Mouse (Mus musculus) midbrain, embryonic 13.5 days (tissue): ENCODE measurements around the gene Zfp14. TPM values are rescaled to one million over a fixed set of nuclear protein-coding genes. Genes with fewer than 3 reads are reported as not detected.

Experiments
- ATAC-seq: fragments of 200-750 bp; cut with Nextera tagmentation; 2 replicates; pipeline ENCODE4 v1.8.0; 2017; ENCODE audit warnings: mild to moderate bottlenecking, moderate TSS enrichment, moderate library complexity
- H3K27ac ChIP-seq: fragments of 300-500 bp; sonication (generic); 2 replicates; pipeline ENCODE4 v1.5.1; 2015; ENCODE audit warnings: inconsistent platforms, mild to moderate bottlenecking, moderate library complexity
- H3K27me3 ChIP-seq: fragments of 300-500 bp; sonication (generic); 2 replicates; pipeline ENCODE4 v1.6.1; 2015; ENCODE audit warnings: mild to moderate bottlenecking, inconsistent platforms
- H3K36me3 ChIP-seq: fragments of 300-500 bp; sonication (generic); 2 replicates; pipeline ENCODE4 v1.6.1; 2015; ENCODE audit warnings: mild to moderate bottlenecking, inconsistent platforms
- H3K4me1 ChIP-seq: fragments of 300-500 bp; sonication (generic); replicated peaks from 2 replicates; pipeline ENCODE4 v1.6.1; 2015; ENCODE audit warnings: inconsistent platforms
- H3K4me2 ChIP-seq: fragments of 300-500 bp; sonication (generic); replicated peaks from 2 replicates; pipeline ENCODE4 v1.6.1; 2015; ENCODE audit warnings: moderate library complexity, mild to moderate bottlenecking, inconsistent platforms
- H3K4me3 ChIP-seq: fragments of 300-500 bp; sonication (generic); replicated peaks from 2 replicates; pipeline ENCODE4 v1.5.1; 2015; ENCODE audit warnings: mild to moderate bottlenecking, inconsistent platforms
- H3K9ac ChIP-seq: fragments of 300-500 bp; sonication (generic); replicated peaks from 2 replicates; pipeline ENCODE4 v1.6.1; 2015; ENCODE audit warnings: mild to moderate bottlenecking, inconsistent platforms
- H3K9me3 ChIP-seq: fragments of 300-500 bp; sonication (generic); 2 replicates; pipeline ENCODE4 v1.6.1; 2016; ENCODE audit warnings: mild to moderate bottlenecking, inconsistent platforms
- WGBS: fragments of 180-500 bp; shearing (Covaris S2); methylation state at CpG from one replicate; pipeline ENCODE4 v1.1.7; 2015; 5-methylcytosine and 5-hydroxymethylcytosine counted together
- polyA plus RNA-seq: library from polyadenylated mRNA; unstranded; fragments of >200 nt; fragmentation: Nextera tagmentation; extraction: Ambion mirVana; gene quantifications from 2 replicates; pipeline ENCODE4 v1.2.1, GENCODE M21; 2015

Zfp14 gene
- polyA plus RNA-seq, 1 experiment from 2014 or later: 12.5 TPM

DNA sequence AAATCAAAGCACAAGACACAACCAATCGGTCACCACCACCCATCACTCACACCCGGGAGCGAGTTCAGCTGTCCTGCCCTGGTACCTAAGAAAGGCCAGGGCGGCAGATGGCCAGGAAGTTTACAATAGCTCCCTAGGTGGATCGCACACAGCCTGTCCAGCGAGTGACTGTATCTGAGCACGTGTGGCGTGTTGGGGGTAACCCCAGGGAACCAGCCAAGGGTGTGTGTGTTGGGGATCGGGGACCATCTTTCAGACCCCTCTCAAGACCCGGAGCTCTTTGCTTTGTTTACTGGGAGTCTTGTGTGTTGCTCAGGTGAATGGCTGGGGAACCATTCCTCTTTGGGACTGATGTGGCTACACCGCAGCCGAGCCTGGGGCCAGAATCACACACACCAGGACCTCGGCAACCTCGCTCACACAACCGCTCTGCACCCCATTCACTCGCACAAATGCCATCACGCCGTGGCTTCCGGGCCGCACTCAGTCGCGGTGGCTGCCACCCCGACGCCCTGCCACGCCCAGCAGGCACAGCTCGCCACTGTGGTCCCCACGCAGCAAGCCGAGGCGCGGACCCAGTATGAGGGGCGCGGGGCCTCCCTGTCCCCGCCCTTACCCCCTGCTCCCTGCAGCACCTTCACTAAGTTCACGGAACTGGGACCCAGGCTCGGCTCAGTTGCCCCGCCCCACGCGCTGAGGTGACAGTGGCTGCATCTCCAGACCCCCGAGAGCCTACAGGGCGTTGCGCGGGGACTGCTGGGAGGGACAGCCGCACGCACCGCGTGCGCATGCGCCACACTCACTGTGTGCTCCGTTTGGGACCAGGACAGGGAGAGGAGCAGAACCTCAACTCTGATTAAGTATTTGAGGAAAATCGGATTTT is 21.2 kb upstream of the Zfp14 start, which contains the start of gene Zfp82:
Gene Zfp82 (minus strand): TSS at position 755 of the 883 bp plus-strand sequence.
- peak; percentile 96 for ATAC-seq
- Histone ChIP-seq H3K4me3 (peak within 1 kb of the TSS; percentile 89), H3K9me3 (no peaks in the 10 kb centered on the region), H3K4me2 (peak within 1 kb of the TSS; percentile 94), H3K4me1 (peaks cover 14% of the 10 kb centered on the region), H3K9ac (peak within 1 kb of the TSS; percentile 90), H3K36me3 (peaks cover 31% of the 10 kb centered on the region), H3K27ac (peak within 1 kb of the TSS; percentile 81), H3K27me3 (no peaks in the 10 kb centered on the region)
- under 1% methylated on average over 50 of the region's 50 CpGs for WGBS

DNA sequence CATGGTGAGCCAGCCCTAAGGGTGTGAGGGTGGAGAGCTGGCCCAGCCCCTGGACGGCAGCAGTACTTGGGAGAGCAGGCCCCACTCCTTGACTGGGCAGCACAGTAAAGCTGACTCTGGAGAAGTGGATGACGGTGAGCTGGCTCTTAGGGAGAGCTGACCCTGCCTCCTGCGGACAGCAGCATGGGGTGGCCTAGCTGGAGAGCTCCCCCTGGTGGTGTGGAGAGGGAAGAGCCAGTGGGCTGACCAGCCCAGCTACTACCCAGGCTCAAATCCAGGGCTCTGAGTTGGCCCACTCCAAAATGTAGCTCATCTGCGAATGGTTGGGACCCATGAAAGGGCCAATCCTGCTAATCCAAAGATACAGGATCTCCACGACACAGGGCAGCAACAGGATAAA is 13.4 kb upstream of the Zfp14 start:
- no peaks in the 10 kb centered on the region for H3K27me3 ChIP-seq
- no peak overlapping the region for H3K9ac ChIP-seq
- no peak for ATAC-seq
- no peak overlapping the region for H3K4me2 ChIP-seq
- H3K27ac ChIP-seq: no peak overlapping the region
- WGBS: 87% methylated on average over 5 of the region's 5 CpGs
- no peaks in the 10 kb centered on the region for H3K9me3 ChIP-seq
- no peak overlapping the region for H3K4me3 ChIP-seq
- H3K4me1 ChIP-seq: no peaks in the 10 kb centered on the region
- H3K36me3 ChIP-seq: peaks cover 75% of the 10 kb centered on the region

DNA sequence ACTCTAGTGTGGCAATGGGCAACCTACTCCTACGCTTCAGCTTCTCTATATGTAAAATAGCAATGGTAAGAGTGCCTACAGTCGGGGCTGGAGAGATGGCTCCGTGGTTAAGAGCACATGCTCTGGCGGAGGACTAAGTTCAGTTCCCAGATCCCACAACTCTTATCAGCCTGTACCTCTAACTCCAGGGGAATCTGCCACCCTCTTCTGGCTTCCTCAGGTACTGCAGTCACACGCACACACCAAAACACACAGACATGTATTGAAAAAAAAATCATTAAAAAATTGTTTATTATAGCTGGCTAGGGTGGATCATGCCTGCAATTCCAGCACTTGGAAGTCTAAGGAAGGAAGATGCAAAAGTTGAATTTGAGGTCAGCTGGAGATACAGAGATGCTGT is 11.3 kb upstream of the Zfp14 start:
- Histone ChIP-seq H3K36me3 (peaks cover 81% of the 10 kb centered on the region), H3K9me3 (no peaks in the 10 kb centered on the region), H3K27ac (no peak overlapping the region), H3K27me3 (no peaks in the 10 kb centered on the region), H3K4me3 (no peak overlapping the region), H3K4me2 (no peak overlapping the region), H3K9ac (no peak overlapping the region), H3K4me1 (no peaks in the 10 kb centered on the region)
- WGBS: 88% methylated on average over 5 of the region's 5 CpGs
- ATAC-seq: no peak

DNA sequence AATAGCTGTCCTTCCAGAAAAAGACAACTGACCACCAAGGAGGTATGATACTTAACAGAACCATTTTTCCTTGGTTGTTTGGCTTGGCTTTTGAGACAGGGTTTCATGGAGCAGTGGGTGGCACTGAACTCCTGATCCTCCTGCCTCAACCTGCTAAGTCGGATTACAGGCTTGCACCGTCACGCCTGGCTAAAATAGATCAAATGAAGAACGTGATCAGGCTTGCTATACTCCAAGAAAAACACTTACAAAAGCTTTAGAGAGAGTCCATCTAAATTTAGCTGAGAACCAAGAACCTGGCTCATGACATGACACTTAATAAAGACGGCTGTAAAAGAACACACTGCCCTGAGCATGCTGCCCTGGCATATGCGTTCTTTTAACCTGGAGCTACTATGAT is 9.2 kb upstream of the Zfp14 start:
- ATAC-seq: no peak
- WGBS: 50% methylated on average over 6 of the region's 6 CpGs
- Histone ChIP-seq H3K9ac (no peak overlapping the region), H3K27me3 (no peaks in the 10 kb centered on the region), H3K4me2 (no peak overlapping the region), H3K4me3 (no peak overlapping the region), H3K36me3 (peaks cover 86% of the 10 kb centered on the region), H3K4me1 (no peaks in the 10 kb centered on the region), H3K27ac (no peak overlapping the region), H3K9me3 (no peaks in the 10 kb centered on the region)

GRCm38 (mm10) chr7:30053591-30053990 is 2.4 kb upstream of the Zfp14 start:
- Histone ChIP-seq H3K27me3 (no peaks in the 10 kb centered on the region), H3K27ac (no peak overlapping the region), H3K4me3 (no peak overlapping the region), H3K4me2 (no peak overlapping the region), H3K4me1 (peaks cover 14% of the 10 kb centered on the region), H3K9me3 (no peaks in the 10 kb centered on the region), H3K9ac (no peak overlapping the region), H3K36me3 (peaks cover 29% of the 10 kb centered on the region)
- WGBS: 14% methylated on average over 3 of the region's 3 CpGs
- ATAC-seq: no peak

GRCm38 (mm10) chr7:30048126-30048525 is 3.1 kb downstream of the Zfp14 start:
- H3K27me3 ChIP-seq: no peaks in the 10 kb centered on the region
- H3K4me2 ChIP-seq: no peak overlapping the region
- peaks cover 14% of the 10 kb centered on the region for H3K4me1 ChIP-seq
- peaks cover 7% of the 10 kb centered on the region; the same call in 1 of the 2 replicates for H3K36me3 ChIP-seq
- no peak overlapping the region for H3K27ac ChIP-seq
- no peak for ATAC-seq
- H3K9ac ChIP-seq: no peak overlapping the region
- 94% methylated on average over 4 of the region's 4 CpGs for WGBS
- no peak overlapping the region for H3K4me3 ChIP-seq
- no peaks in the 10 kb centered on the region for H3K9me3 ChIP-seq

DNA sequence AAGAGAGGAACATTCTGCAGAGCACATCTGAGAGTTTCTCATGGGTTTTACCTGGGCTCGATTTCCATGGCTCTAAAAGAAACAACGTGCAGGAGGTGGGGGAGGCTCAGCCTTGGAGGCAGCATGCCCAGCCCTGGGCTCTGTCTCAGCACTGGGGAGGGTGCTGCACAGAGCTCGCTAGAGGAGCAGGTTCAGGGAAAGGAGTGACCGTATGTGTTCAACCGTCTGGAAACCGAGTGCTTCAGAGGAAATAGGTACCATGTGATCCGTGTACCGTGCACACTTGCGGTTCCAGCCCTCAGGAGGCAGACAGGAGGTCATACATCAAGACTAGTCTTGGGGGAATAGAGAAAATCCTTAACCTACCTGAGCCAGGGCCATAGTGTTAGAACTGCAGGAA is 6.8 kb downstream of the Zfp14 start:
- Histone ChIP-seq H3K9me3 (no peaks in the 10 kb centered on the region), H3K4me3 (no peak overlapping the region), H3K9ac (no peak overlapping the region), H3K36me3 (peaks cover 30% of the 10 kb centered on the region), H3K4me1 (no peaks in the 10 kb centered on the region), H3K27me3 (no peaks in the 10 kb centered on the region), H3K27ac (no peak overlapping the region), H3K4me2 (no peak overlapping the region)
- 70% methylated on average over 9 of the region's 9 CpGs for WGBS
- ATAC-seq: no peak

DNA sequence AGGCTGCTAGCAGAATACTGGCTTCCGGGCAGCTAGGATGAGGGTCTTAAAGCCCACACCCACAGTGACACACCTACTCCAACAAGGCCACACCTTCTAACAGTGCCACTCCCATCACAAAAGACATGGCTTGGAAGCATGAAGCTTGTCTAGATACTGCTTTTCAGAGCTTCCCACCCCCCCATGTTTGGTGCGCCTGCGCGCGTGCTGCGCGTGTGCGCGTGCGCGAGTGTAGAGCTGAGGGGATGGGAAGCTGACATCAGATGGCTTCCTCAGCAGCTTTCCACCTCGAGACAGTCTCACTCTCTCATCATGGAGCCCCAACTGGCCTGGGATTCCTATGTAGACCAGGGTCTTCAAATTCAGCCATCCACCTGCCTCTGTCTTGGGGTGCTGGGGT is 16.8 kb downstream of the Zfp14 start:
- Histone ChIP-seq H3K9me3 (no peaks in the 10 kb centered on the region), H3K4me3 (no peak overlapping the region), H3K27me3 (no peaks in the 10 kb centered on the region), H3K36me3 (peaks cover 33% of the 10 kb centered on the region), H3K27ac (no peak overlapping the region), H3K4me1 (no peaks in the 10 kb centered on the region), H3K4me2 (no peak overlapping the region), H3K9ac (no peak overlapping the region)
- no peak for ATAC-seq
- 92% methylated on average over 12 of the region's 12 CpGs for WGBS

DNA sequence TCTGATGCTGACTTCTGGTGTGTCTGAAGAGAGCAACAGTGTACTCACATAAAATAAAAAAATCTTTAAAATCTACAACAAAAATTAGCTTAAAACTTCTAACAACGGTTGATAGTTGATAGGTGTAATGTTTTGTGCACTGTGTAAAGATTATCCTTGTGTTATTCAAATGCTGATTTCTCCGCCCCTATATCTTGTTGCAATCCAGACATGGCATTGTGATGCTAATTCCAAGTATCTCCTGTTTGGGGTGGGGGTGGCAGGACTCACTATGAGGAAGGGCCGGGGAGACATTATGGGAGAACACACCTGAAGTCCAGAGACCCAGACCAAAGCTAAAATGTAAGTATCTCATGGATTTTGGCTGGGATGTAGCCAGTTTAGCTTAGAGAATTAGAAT is 19.8 kb downstream of the Zfp14 start:
- 79% methylated on average over 3 of the region's 3 CpGs for WGBS
- Histone ChIP-seq H3K27me3 (no peaks in the 10 kb centered on the region), H3K27ac (no peak overlapping the region), H3K4me1 (no peaks in the 10 kb centered on the region), H3K4me3 (no peak overlapping the region), H3K36me3 (peaks cover 24% of the 10 kb centered on the region), H3K4me2 (no peak overlapping the region), H3K9ac (no peak overlapping the region), H3K9me3 (no peaks in the 10 kb centered on the region)
- no peak for ATAC-seq

GRCm38 (mm10) chr7:30030677-30031076 is 20.5 kb downstream of the Zfp14 start:
- no peaks in the 10 kb centered on the region for H3K9me3 ChIP-seq
- no peaks in the 10 kb centered on the region for H3K4me1 ChIP-seq
- 30% methylated on average over 6 of the region's 6 CpGs for WGBS
- no peaks in the 10 kb centered on the region for H3K27me3 ChIP-seq
- no peak overlapping the region for H3K4me3 ChIP-seq
- H3K27ac ChIP-seq: no peak overlapping the region
- H3K36me3 ChIP-seq: peaks cover 27% of the 10 kb centered on the region
- no peak overlapping the region for H3K4me2 ChIP-seq
- no peak for ATAC-seq
- H3K9ac ChIP-seq: no peak overlapping the region

DNA sequence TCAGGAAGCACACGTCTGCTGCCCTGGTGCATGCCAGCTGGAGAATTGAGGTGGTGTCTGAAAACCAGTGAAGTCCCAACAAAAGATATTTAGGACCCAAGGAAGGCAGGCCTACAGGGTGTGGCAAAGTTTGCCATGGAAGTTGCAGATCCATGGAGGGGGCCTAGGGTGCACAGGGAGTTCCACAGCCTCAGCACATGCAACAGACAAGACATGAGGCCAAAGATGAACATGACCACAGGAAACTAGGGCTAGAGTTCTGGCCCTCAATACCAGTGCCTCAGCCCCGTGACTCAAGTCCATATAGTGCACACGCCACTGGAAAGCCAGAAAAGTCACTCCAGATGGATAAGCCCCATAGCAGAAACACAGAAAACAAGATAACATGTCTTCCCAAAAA is 22.6 kb downstream of the Zfp14 start:
- no peak overlapping the region for H3K4me3 ChIP-seq
- H3K4me1 ChIP-seq: no peaks in the 10 kb centered on the region
- H3K9me3 ChIP-seq: no peaks in the 10 kb centered on the region
- no peak for ATAC-seq
- H3K4me2 ChIP-seq: no peak overlapping the region
- peaks cover 41% of the 10 kb centered on the region for H3K36me3 ChIP-seq
- no peak overlapping the region for H3K27ac ChIP-seq
- WGBS: 94% methylated on average over 3 of the region's 3 CpGs
- H3K27me3 ChIP-seq: no peaks in the 10 kb centered on the region
- H3K9ac ChIP-seq: no peak overlapping the region

- WGBS: 78% methylated on average over 4 of the region's 4 CpGs
- no peaks in the 10 kb centered on the region for H3K9me3 ChIP-seq
- H3K36me3 ChIP-seq: peaks cover 53% of the 10 kb centered on the region
Measured at GRCm38 (mm10) chr7:30027331-30027730, 23.8 kb downstream of the Zfp14 start.

DNA sequence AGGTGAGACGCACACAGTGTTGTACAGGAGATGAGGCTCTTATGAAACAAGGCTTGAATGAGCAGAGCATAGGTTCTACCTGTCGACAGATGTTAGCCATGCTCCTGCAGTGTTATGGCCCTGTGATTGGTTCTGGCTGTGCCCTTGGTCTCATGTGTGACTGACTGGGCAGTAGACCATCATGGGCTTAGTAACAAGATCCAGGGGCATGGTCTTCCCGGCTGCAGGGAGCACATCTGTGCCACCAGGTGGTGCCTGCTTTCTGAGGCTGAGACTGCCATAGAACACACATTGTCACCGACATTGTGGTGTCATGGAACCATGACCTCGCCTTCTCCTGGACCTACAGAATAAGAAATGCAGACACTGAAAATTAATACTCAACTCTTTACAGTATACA is 25.8 kb downstream of the Zfp14 start:
- ATAC-seq: no peak
- Histone ChIP-seq H3K4me2 (no peak overlapping the region), H3K27me3 (no peaks in the 10 kb centered on the region), H3K9me3 (no peaks in the 10 kb centered on the region), H3K9ac (no peak overlapping the region), H3K27ac (no peak overlapping the region), H3K36me3 (peaks cover 68% of the 10 kb centered on the region), H3K4me3 (no peak overlapping the region), H3K4me1 (no peaks in the 10 kb centered on the region)
- 84% methylated on average over 5 of the region's 5 CpGs for WGBS

More at GRCm38 (mm10) chr7:30027331-30027730, 23.8 kb downstream of the Zfp14 start:
- Histone ChIP-seq H3K4me1 (no peaks in the 10 kb centered on the region), H3K9ac (no peak overlapping the region), H3K4me3 (no peak overlapping the region), H3K27me3 (no peaks in the 10 kb centered on the region), H3K4me2 (no peak overlapping the region), H3K27ac (no peak overlapping the region)
- no peak for ATAC-seq
